Comparison of ENCODE assay signal across 8 mouse cellular contexts in genomic region chr5:121398965-121399462, GRCm38 (mm10). TPM values are rescaled to one million over a fixed set of nuclear protein-coding genes. Genes with fewer than 3 reads are reported as not detected.
DNase-seq lines count a peak whose midpoint lies in the region; ATAC-seq and TF ChIP-seq lines count a peak whose summit lies in the region.

No protein-coding gene starts in this region.

- ATAC-seq in midbrain, postnatal 0 days (ENCODE audit: low FRiP score) = no peak

- H3K9me3 ChIP-seq in midbrain, postnatal 0 days (ENCODE audit: low read length) = no peaks in the 10 kb centered on the region

- H3K36me3 ChIP-seq in kidney, adult 2 months (ENCODE audit: control insufficient read depth, insufficient read depth, low read length) = no peaks in the 10 kb centered on the region
- H3K36me3 ChIP-seq in midbrain, postnatal 0 days (ENCODE audit: insufficient read depth, low read length) = peaks cover 8% of the 10 kb centered on the region; the same call in 1 of the 2 replicates

- H3K4me2 ChIP-seq in midbrain, postnatal 0 days (ENCODE audit: low read depth, low read length, poor library complexity, severe bottlenecking) = peak overlapping the region; percentile 87

- H3K9ac ChIP-seq in midbrain, postnatal 0 days (replicated peaks; ENCODE audit: low read length, poor library complexity, severe bottlenecking) = peak overlapping the region; percentile 89

- no peak for TF ChIP-seq POLR2A in kidney, adult 2 months (IDR thresholded peaks at IDR 0.05; ENCODE audit: low read depth, low read length)

- H3K27me3 ChIP-seq in kidney, adult 2 months (replicated peaks; ENCODE audit: control insufficient read depth, insufficient read depth, low read length) = no peaks in the 10 kb centered on the region
- H3K27me3 ChIP-seq in midbrain, postnatal 0 days (ENCODE audit: insufficient read depth, low read length) = no peaks in the 10 kb centered on the region

- peaks cover 15% of the 10 kb centered on the region; the same call in 1 of the 2 replicates for H3K4me1 ChIP-seq in kidney, adult 2 months (ENCODE audit: control insufficient read depth, insufficient read depth, low read length)
- peaks cover 11% of the 10 kb centered on the region for H3K4me1 ChIP-seq in brown adipose tissue, adult 24 weeks (ENCODE audit: control insufficient read depth, insufficient read depth, insufficient read length, low read length)
- H3K4me1 ChIP-seq in midbrain, postnatal 0 days (ENCODE audit: insufficient read depth, low read length) = 0 out of 2 replicates have a peak, but pooled peaks cover 4% of the 10 kb centered on the region

- H3K4me3 ChIP-seq in kidney, adult 2 months (ENCODE audit: insufficient read depth, low read depth, low read length) = peak overlapping the region; percentile 20; the same call in 1 of the 2 replicates
- peak overlapping the region; percentile 22 for H3K4me3 ChIP-seq in brown adipose tissue, adult 24 weeks (ENCODE audit: insufficient read depth, low read depth, low read length)
- H3K4me3 ChIP-seq in midbrain, postnatal 0 days (ENCODE audit: low read depth, low read length) = peak overlapping the region; percentile 97

- H3K27ac ChIP-seq in kidney, adult 2 months (ENCODE audit: insufficient read depth, low read depth, low read length) = no peak overlapping the region
- no peak overlapping the region for H3K27ac ChIP-seq in brown adipose tissue, adult 24 weeks (replicated peaks; ENCODE audit: low read depth, low read length)
- H3K27ac ChIP-seq in midbrain, postnatal 0 days (ENCODE audit: low read depth, low read length) = no peak overlapping the region

- 29% methylated on average over 9 of the region's 9 CpGs for WGBS in kidney, adult 2 months
- 60% methylated on average over 9 of the region's 9 CpGs for WGBS in midbrain, postnatal 0 days

- DNase-seq in kidney, adult 2 months = no peak
- no peak for DNase-seq in kidney, postnatal 36 days
- peak; percentile 57 for DNase-seq in induced T-regulatory cell, adult 2 months (ENCODE audit: low read depth)
- no peak for DNase-seq in midbrain, postnatal 0 days (ENCODE audit: low spot score)
- DNase-seq in spleen, postnatal 10 days (ENCODE audit: low spot score in 2 of 2) = no peak
- DNase-seq in thymus, postnatal 4 days = no peak
- no peak for DNase-seq in retina, postnatal 1 day

- TF ChIP-seq CTCF in kidney, adult 2 months (conservative IDR thresholded peaks at IDR 0.05; ENCODE audit: insufficient read depth, insufficient read length, low read depth, low read length) = no peak
- no peak for TF ChIP-seq CTCF in midbrain, postnatal 0 days (IDR thresholded peaks at IDR 0.05)

RNA-seq across cellular contexts. Expression of gene Naa25, which starts 1.3 kb away (rescaled TPM):
- 7.0 and 8.1 TPM in 2 replicates for polyA plus RNA-seq in kidney, adult 2 months (2012; rRNA removed)
- 15.3 and 19.5 TPM in 2 replicates for polyA plus RNA-seq in brown adipose tissue, adult 24 weeks (2012; ENCODE audit: insufficient read depth, insufficient read length, missing spikeins)
- total RNA-seq in midbrain, postnatal 0 days (2014; rRNA removed) = 41.8 and 45.1 TPM in 2 replicates
- 37.8 and 42.1 TPM in 2 replicates for polyA plus RNA-seq in midbrain, postnatal 0 days (2015; fragmentation: Nextera tagmentation; extraction: Ambion mirVana)

RNA-seq across cellular contexts. Expression of gene Trafd1, which starts 13.6 kb away (rescaled TPM):
- 41.0 and 48.6 TPM in 2 replicates for polyA plus RNA-seq in kidney, adult 2 months (2012; rRNA removed)
- 27.3 and 29.2 TPM in 2 replicates for polyA plus RNA-seq in brown adipose tissue, adult 24 weeks (2012; ENCODE audit: insufficient read depth, insufficient read length, missing spikeins)
- total RNA-seq in midbrain, postnatal 0 days (2014; rRNA removed) = 98.2 and 110 TPM in 2 replicates
- polyA plus RNA-seq in midbrain, postnatal 0 days (2015; fragmentation: Nextera tagmentation; extraction: Ambion mirVana) = 119 and 124 TPM in 2 replicates

RNA-seq across cellular contexts. Expression of gene Tmem116, which starts 52.7 kb away (rescaled TPM):
- polyA plus RNA-seq in kidney, adult 2 months (2012; rRNA removed) = 147 and 171 TPM in 2 replicates
- polyA plus RNA-seq in brown adipose tissue, adult 24 weeks (2012; ENCODE audit: insufficient read depth, insufficient read length, missing spikeins) = 0.88 and 3.7 TPM in 2 replicates
- 0.66 and 4.6 TPM in 2 replicates for total RNA-seq in midbrain, postnatal 0 days (2014; rRNA removed)
- polyA plus RNA-seq in midbrain, postnatal 0 days (2015; fragmentation: Nextera tagmentation; extraction: Ambion mirVana) = 2.0 and 2.5 TPM in 2 replicates

RNA-seq across cellular contexts. Expression of gene Erp29, which starts 53.3 kb away (rescaled TPM):
- polyA plus RNA-seq in kidney, adult 2 months (2012; rRNA removed) = 56.7 and 77.8 TPM in 2 replicates
- 37.8 and 38.4 TPM in 2 replicates for polyA plus RNA-seq in brown adipose tissue, adult 24 weeks (2012; ENCODE audit: insufficient read depth, insufficient read length, missing spikeins)
- total RNA-seq in midbrain, postnatal 0 days (2014; rRNA removed) = 70.8 and 86.6 TPM in 2 replicates
- polyA plus RNA-seq in midbrain, postnatal 0 days (2015; fragmentation: Nextera tagmentation; extraction: Ambion mirVana) = 187 and 202 TPM in 2 replicates

Comparison
In these comparisons a context has a peak if more than half of its experiments do, and no peak if none do; other contexts are left out.
1. H3K4me3 ChIP-seq: peak in every context shown above with its lines; median percentile 97 in midbrain, postnatal 0 days; 22 in brown adipose tissue, adult 24 weeks; 20 in kidney, adult 2 months.
2. RNA of gene Tmem116, which starts 52.7 kb away (polyA plus RNA-seq): 147 to 171 TPM in kidney, adult 2 months; 0.88 to 3.7 TPM in brown adipose tissue, adult 24 weeks and 2.0 to 2.5 TPM in midbrain, postnatal 0 days; every median in the first group is over 10 times any median in the second.